Comparison of ENCODE assay signal across 8 mouse cellular contexts in genomic region chr1:131525101-131525585, GRCm38 (mm10). TPM values are rescaled to one million over a fixed set of nuclear protein-coding genes. Genes with fewer than 3 reads are reported as not detected.
DNase-seq lines count a peak whose midpoint lies in the region; ATAC-seq and TF ChIP-seq lines count a peak whose summit lies in the region.

No protein-coding gene starts in this region.

- H3K27ac ChIP-seq in liver, embryonic 11.5 days (ENCODE audit: low read depth, low read length) = no peak overlapping the region
- peak overlapping the region; percentile 93 for H3K27ac ChIP-seq in neural tube, embryonic 13.5 days (replicated peaks)
- H3K27ac ChIP-seq in thymus, adult 2 months (ENCODE audit: control insufficient read depth, insufficient read depth, low read length) = no peak overlapping the region

- H3K36me3 ChIP-seq in liver, embryonic 11.5 days (ENCODE audit: control insufficient read depth, insufficient read depth, low read length) = peaks cover 4% of the 10 kb centered on the region; the same call in 1 of the 2 replicates
- H3K36me3 ChIP-seq in neural tube, embryonic 13.5 days = no peaks in the 10 kb centered on the region
- H3K36me3 ChIP-seq in thymus, adult 2 months (ENCODE audit: control insufficient read depth, insufficient read depth, low read length) = no peaks in the 10 kb centered on the region

- TF ChIP-seq CTCF in thymus, adult 2 months (IDR thresholded peaks at IDR 0.05; ENCODE audit: borderline replicate concordance, control insufficient read depth, extremely low read depth, insufficient read depth, low read length, poor library complexity) = no peak

- DNase-seq in layer of hippocampus, adult 11-12 months (ENCODE audit: low spot score) = peak; percentile 60
- DNase-seq in layer of hippocampus, adult 9-10 months (ENCODE audit: low spot score) = no peak
- peak; percentile 42 to 49 for DNase-seq in cerebellum, postnatal 36 days
- DNase-seq in heart, adult 18-20 months = peak; percentile 55 to 65
- DNase-seq in kidney, adult 9 months = peak; percentile 32
- DNase-seq in liver, embryonic 11.5 days (ENCODE audit: low spot score) = peak; percentile 55
- peak; percentile 41 for DNase-seq in thymus, adult 2 months

- no peaks in the 10 kb centered on the region for H3K27me3 ChIP-seq in liver, embryonic 11.5 days (replicated peaks; ENCODE audit: control insufficient read depth, insufficient read depth, low read length)
- no peaks in the 10 kb centered on the region for H3K27me3 ChIP-seq in neural tube, embryonic 13.5 days
- H3K27me3 ChIP-seq in thymus, adult 2 months (ENCODE audit: control insufficient read depth, insufficient read depth, low read length) = no peaks in the 10 kb centered on the region

- ATAC-seq in liver, embryonic 11.5 days (replicated peaks; ENCODE audit: low FRiP score) = no peak
- ATAC-seq in neural tube, embryonic 13.5 days (ENCODE audit: low read depth) = no peak

- no peak for TF ChIP-seq POLR2A in thymus, adult 2 months (IDR thresholded peaks at IDR 0.05; ENCODE audit: control insufficient read depth, extremely low read depth, insufficient read depth, low read length, poor library complexity)

- H3K4me3 ChIP-seq in liver, embryonic 11.5 days (ENCODE audit: low read depth, low read length) = peak overlapping the region; percentile 80
- peak overlapping the region; percentile 85 for H3K4me3 ChIP-seq in neural tube, embryonic 13.5 days
- H3K4me3 ChIP-seq in thymus, adult 2 months (ENCODE audit: control insufficient read depth, insufficient read depth, low read length) = peak overlapping the region; percentile 75

- no peaks in the 10 kb centered on the region for H3K9me3 ChIP-seq in liver, embryonic 11.5 days (ENCODE audit: control insufficient read depth, low read length)
- no peaks in the 10 kb centered on the region for H3K9me3 ChIP-seq in neural tube, embryonic 13.5 days

- 1% methylated on average over 26 of the region's 26 CpGs for WGBS in liver, embryonic 11.5 days
- WGBS in neural tube, embryonic 13.5 days = under 1% methylated on average over 26 of the region's 26 CpGs
- WGBS in thymus, adult 2 months = 6% methylated on average over 26 of the region's 26 CpGs

- peaks cover 36% of the 10 kb centered on the region for H3K4me1 ChIP-seq in liver, embryonic 11.5 days (replicated peaks; ENCODE audit: control insufficient read depth, insufficient read depth, low read length)
- H3K4me1 ChIP-seq in neural tube, embryonic 13.5 days (replicated peaks) = peaks cover 61% of the 10 kb centered on the region
- peaks cover 14% of the 10 kb centered on the region for H3K4me1 ChIP-seq in thymus, adult 2 months (replicated peaks; ENCODE audit: control insufficient read depth, insufficient read depth, low read length)

- peak overlapping the region; percentile 99 for H3K4me2 ChIP-seq in liver, embryonic 11.5 days
- H3K4me2 ChIP-seq in neural tube, embryonic 13.5 days = peak overlapping the region; percentile 93

- peak overlapping the region; percentile 76 for H3K9ac ChIP-seq in liver, embryonic 11.5 days (ENCODE audit: low read depth, low read length)
- peak overlapping the region; percentile 88 for H3K9ac ChIP-seq in neural tube, embryonic 13.5 days

RNA-seq across cellular contexts. Expression of gene Srgap2, which starts 2.0 kb away (rescaled TPM):
- 10 to 100 TPM; 19.5 TPM for total RNA-seq in heart, adult 18-20 months (2021)
- polyA plus RNA-seq in liver, embryonic 11.5 days (2014; fragmentation: Nextera tagmentation; extraction: Ambion mirVana) = 16.1 and 17.3 TPM in 2 replicates
- polyA plus RNA-seq in neural tube, embryonic 13.5 days (2015; fragmentation: Nextera tagmentation; extraction: Ambion mirVana) = 13.4 and 18.4 TPM in 2 replicates
- polyA plus RNA-seq in thymus, adult 2 months (2012; rRNA removed) = 28.3 and 37.6 TPM in 2 replicates

RNA-seq across cellular contexts. Expression of gene Fam72a, which starts 2.6 kb away (rescaled TPM):
- total RNA-seq in heart, adult 18-20 months (2021) = under 1 TPM; 0.87 to 0.89 TPM
- polyA plus RNA-seq in liver, embryonic 11.5 days (2014; fragmentation: Nextera tagmentation; extraction: Ambion mirVana) = 4.8 and 4.9 TPM in 2 replicates
- 0.84 and 1.7 TPM in 2 replicates for polyA plus RNA-seq in neural tube, embryonic 13.5 days (2015; fragmentation: Nextera tagmentation; extraction: Ambion mirVana)
- polyA plus RNA-seq in thymus, adult 2 months (2012; rRNA removed) = 1.8 and 1.9 TPM in 2 replicates
